Mouse (Mus musculus): ENCODE results near the gene Abo. TPM values are rescaled to one million over a fixed set of nuclear protein-coding genes. Genes with fewer than 3 reads are reported as not detected.
A peak's percentile ranks its signal among the peaks of the same experiment; 100 is the strongest.
"Not testable (repeated sequence)": the region's sequence is repeated elsewhere in the genome, so short reads cannot be mapped to it uniquely, and the experiment has no call there.

The Abo gene
- polyA plus RNA-seq, 1 experiment from 2014 or later = not detected

DNA sequence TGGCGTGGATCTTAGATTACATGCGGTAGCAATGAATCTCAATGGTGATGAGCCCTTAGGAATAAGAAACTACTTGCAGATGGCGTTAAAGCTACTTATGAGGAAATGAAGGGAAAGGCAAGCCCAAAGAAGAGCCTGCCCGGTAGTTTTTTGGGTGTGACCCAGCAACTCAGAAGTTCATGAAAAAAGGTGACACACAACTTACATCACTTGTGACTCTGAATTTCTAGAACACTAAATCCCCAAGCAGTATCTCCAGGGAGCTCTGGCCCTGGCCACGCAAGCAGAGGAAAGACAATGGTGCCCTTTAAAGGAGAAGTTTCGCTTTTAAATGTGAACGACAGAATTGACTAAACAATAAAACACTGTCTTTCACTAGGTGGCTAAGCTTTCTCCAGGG is 38.5 kb upstream of the Abo start:
- 10% methylated on average over 7 of the region's 7 CpGs for WGBS
- Histone ChIP-seq H3K4me2 (replicated peaks) (peak overlapping the region; percentile 77), H3K9me3 (replicated peaks) (no peaks in the 10 kb centered on the region), H3K9ac (peak overlapping the region; percentile 87), H3K4me1 (peaks cover 29% of the 10 kb centered on the region), H3K27me3 (no peaks in the 10 kb centered on the region), H3K4me3 (peak overlapping the region; percentile 84), H3K27ac (peak overlapping the region; percentile 91), H3K36me3 (peaks cover 47% of the 10 kb centered on the region)
- no peak for ATAC-seq (ENCODE audit: low FRiP score)

DNA sequence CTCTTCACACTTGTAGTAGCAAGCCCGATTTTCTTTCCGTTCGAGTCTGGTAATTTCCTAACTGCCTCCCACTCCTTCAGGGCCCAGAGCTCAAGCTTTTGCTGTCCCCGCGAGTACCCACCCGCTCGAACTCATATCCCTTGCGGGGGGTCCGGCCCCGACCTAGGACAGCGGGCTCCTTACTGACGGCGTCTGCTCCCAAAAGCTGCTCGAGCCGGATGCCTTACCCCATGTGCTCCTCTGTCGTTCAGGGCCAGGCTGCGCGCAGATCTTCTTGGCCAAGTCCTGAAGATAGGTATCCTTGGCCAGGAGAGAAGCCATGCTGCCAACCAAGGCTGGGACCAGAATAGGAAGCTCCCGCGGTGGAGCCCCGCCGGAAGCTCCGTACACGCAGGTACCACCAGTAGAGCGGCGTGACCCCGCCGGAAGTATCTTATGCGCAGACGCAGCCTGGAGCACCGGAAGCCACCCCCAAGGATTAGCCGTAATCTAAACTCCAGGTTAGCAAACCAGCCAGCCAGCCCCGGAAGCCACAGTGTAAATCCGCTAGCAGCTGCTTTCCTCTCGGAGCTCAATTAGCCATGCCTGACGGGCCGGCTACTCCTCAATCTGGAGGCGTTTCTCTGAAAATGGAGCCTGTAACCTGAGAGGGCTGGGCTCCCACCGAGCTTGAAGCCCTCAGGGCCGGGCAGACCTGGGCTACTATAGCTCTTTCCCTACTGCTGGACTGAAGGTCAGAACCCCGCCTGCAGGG is 37.9 kb upstream of the Abo start, which contains the start of gene Surf6:
Gene Surf6, minus strand, starts transcription at position 413 of the 754 bp plus-strand sequence.
- peaks cover 47% of the 10 kb centered on the region for H3K36me3 ChIP-seq
- WGBS = under 1% methylated on average over 41 of the region's 41 CpGs

DNA sequence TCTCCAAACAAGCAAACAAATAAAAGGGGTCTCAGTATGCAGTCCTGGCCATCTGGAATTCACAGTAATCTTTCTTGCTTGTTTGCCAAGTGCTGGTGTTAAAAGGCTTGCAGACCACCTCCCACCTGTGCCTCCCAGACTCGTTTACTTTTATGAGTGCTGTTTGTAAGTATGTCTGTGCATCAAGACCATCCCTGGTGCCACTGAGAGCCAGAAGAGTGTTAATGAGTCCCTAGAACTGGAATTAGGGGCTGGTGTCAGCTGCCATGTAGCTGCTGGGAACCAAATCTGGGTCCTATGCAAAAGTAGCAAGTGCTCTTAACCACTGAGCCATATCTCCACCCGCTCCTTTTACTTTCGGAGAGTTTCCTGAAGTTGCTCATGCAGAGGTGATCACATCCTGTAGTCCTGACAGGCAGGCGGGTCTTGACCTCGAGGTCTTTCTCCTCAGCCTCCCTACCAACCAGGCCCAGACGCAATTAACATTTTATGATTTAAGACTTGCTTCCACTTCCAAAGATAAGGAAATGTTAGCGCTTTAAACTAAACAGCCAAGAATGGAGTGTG is 37.1 kb upstream of the Abo start:
- Histone ChIP-seq H3K27ac (peak overlapping the region; percentile 91; the same call in 1 of the 2 replicates), H3K36me3 (peaks cover 48% of the 10 kb centered on the region), H3K4me3 (peak overlapping the region; percentile 84), H3K9ac (peak overlapping the region; percentile 87), H3K27me3 (no peaks in the 10 kb centered on the region), H3K4me2 (replicated peaks) (peak overlapping the region; percentile 77), H3K4me1 (peaks cover 26% of the 10 kb centered on the region), H3K9me3 (replicated peaks) (no peaks in the 10 kb centered on the region)
- 17% methylated on average over 7 of the region's 7 CpGs for whole genome bisulfite sequencing
- ATAC-seq (ENCODE audit: low FRiP score) = no peak

More for the DNA sequence above, 37.9 kb upstream of the Abo start, which contains the start of gene Surf6:
- Histone ChIP-seq H3K9me3 (replicated peaks) (no peaks in the 10 kb centered on the region), H3K27ac (peak within 1 kb of the TSS; percentile 91), H3K4me3 (peak within 1 kb of the TSS; percentile 84), H3K4me1 (peaks cover 26% of the 10 kb centered on the region), H3K27me3 (no peaks in the 10 kb centered on the region), H3K4me2 (replicated peaks) (peak within 1 kb of the TSS; percentile 77), H3K9ac (peak within 1 kb of the TSS; percentile 87)
- peak; percentile 94 for ATAC-seq (ENCODE audit: low FRiP score)

DNA sequence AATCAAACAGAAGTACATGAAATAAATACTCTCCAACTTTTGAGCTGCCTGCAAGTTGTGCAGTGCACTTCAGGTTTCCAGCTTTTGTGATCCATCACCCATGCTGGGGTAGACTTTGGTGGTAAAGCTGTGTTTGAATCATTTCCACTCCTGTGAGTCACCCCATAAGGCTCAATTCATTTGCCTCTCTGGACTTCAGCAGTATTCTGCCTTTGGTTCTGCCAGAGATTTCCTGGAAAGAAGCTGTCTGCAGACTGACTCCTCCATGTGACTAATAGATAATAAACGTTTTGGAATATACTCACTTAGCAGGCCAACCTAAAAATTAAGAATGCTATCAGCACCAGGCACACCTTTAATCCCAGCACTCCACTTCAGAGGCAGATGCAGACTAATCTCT is 36.0 kb upstream of the Abo start:
- ATAC-seq (ENCODE audit: low FRiP score) = no peak
- 87% methylated on average over 1 of the region's 1 CpGs for WGBS

DNA sequence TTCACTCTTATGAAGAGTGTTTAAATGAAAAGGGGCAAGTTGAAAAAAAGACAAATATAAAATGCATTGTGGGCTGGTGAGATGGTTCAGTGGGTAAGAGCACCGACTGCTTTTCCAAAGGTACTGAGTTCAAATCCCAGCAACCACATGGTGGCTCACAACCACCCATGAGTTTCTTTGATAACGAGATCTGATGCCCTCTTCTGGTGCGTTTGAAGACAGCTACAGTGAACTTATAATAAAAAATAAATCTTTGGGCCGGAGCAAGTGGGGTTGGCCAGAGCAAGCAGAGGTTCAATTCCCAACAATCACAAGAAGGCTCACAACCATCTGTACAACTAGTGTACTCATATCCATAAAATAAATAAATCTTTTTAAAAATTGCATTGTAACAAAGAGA is 31.1 kb upstream of the Abo start:
- H3K27ac ChIP-seq = no peak overlapping the region
- H3K4me1 ChIP-seq = peaks cover 3% of the 10 kb centered on the region
- no peaks in the 10 kb centered on the region for H3K27me3 ChIP-seq
- H3K4me3 ChIP-seq = no peak overlapping the region
- H3K4me2 ChIP-seq (replicated peaks) = no peak overlapping the region
- no peaks in the 10 kb centered on the region for H3K9me3 ChIP-seq (replicated peaks)
- H3K9ac ChIP-seq = no peak overlapping the region
- 92% methylated on average over 4 of the region's 4 CpGs for WGBS
- peaks cover 83% of the 10 kb centered on the region for H3K36me3 ChIP-seq
- no peak for ATAC-seq (ENCODE audit: low FRiP score)

More for the DNA sequence above, 36.0 kb upstream of the Abo start:
- Histone ChIP-seq H3K27ac (no peak overlapping the region), H3K27me3 (no peaks in the 10 kb centered on the region), H3K36me3 (peaks cover 49% of the 10 kb centered on the region), H3K9me3 (replicated peaks) (no peaks in the 10 kb centered on the region), H3K9ac (no peak overlapping the region), H3K4me3 (no peak overlapping the region), H3K4me1 (peaks cover 26% of the 10 kb centered on the region), H3K4me2 (replicated peaks) (no peak overlapping the region)

DNA sequence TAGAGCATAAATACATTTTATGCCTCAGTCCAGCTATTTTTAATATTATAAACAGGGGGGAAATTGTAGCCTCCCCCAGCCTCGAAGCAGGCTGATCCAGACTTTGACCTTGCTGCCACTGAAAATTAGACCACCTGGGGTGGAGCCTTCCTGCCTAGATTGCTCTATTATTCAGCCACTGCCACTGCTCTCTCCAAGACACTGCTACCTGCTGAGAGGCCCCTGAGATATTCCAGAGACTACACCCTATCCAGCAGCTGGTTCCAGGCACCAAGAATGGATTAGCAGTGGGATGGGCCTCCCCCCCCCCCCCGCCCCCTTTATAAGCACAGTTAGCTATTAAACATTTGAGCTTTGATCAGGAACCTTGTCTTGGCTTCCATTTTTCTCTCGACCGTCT is 21.4 kb upstream of the Abo start:
- not testable (repeated sequence) for H3K27me3 ChIP-seq; H3K4me3 ChIP-seq; H3K4me1 ChIP-seq; H3K9me3 ChIP-seq (replicated peaks); H3K9ac ChIP-seq; H3K27ac ChIP-seq; ATAC-seq (ENCODE audit: low FRiP score); H3K4me2 ChIP-seq (replicated peaks)
- H3K36me3 ChIP-seq = peaks cover 33% of the 10 kb centered on the region
- WGBS = 57% methylated on average over 4 of the region's 4 CpGs

DNA sequence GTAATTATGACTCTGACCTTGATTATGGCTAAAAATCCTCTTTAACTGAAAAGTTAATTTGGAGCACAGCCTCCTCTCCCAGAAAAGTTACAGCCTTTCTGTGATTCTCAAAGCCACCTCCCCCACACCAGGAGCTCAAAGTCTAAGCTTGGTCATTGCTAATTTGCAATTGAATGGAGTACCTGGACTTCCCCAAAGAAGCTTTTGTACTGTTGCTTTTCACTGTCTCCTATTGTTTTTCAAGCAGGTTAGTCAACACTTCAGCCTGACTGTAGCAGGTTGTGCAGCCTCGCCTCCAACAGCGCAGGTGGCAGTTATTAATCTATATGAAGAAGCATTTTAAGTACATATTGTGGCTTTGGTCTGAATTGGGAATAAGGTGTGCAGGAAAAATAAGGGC is 20.8 kb upstream of the Abo start:
- H3K4me1 ChIP-seq; H3K4me3 ChIP-seq; ATAC-seq (ENCODE audit: low FRiP score); H3K27me3 ChIP-seq; H3K9me3 ChIP-seq (replicated peaks); H3K9ac ChIP-seq; H3K4me2 ChIP-seq (replicated peaks); H3K27ac ChIP-seq: not testable (repeated sequence)
- peaks cover 28% of the 10 kb centered on the region for H3K36me3 ChIP-seq
- 79% methylated on average over 2 of the region's 2 CpGs for WGBS

DNA sequence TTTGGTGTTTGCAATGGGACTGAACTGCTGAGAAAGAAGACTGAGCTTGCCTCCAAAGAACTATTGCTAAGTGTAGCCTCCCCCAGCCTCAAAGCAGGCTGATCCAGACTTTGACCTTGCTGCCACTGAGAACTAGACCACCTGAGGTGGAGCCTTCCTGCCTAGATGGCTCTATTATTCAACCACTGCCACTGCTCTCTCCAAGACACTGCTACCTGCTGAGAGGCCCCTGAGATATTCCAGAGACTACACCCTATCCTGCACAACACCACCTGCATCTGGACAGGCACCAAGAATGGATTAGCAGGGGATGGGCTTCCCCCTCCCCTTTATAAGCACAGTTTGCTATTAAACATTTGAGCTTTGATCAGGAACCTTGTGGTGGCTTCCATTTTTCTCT is 13.8 kb upstream of the Abo start:
- Histone ChIP-seq H3K4me3 (no peak overlapping the region), H3K9ac (no peak overlapping the region), H3K27me3 (no peaks in the 10 kb centered on the region), H3K36me3 (no peaks in the 10 kb centered on the region), H3K27ac (no peak overlapping the region), H3K4me1 (no peaks in the 10 kb centered on the region), H3K4me2 (replicated peaks) (no peak overlapping the region), H3K9me3 (replicated peaks) (no peaks in the 10 kb centered on the region; the same call in 1 of the 2 replicates)
- no peak for ATAC-seq (ENCODE audit: low FRiP score)

DNA sequence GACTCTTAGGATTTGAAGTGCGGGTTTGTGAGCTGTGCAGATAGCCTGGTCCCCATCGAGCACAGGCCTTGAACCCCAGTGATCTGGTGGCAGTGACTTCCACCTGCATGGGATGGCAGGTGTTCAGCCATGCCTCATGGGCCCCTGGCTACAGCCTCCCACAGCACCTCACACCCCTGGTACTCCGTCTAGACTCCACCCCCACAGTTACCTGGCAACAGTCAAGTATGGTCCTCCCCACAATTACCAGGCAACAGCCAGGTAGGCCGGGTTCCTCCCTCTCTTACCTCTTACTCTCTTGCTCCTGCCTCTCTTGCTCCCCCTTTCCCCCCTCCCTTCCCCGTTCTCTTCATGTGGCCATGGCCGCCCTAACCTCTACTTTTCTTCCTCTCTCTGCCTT is 5.9 kb upstream of the Abo start:
- Histone ChIP-seq H3K4me1 (no peaks in the 10 kb centered on the region), H3K27me3 (no peaks in the 10 kb centered on the region), H3K9ac (no peak overlapping the region), H3K4me3 (no peak overlapping the region), H3K36me3 (no peaks in the 10 kb centered on the region), H3K4me2 (replicated peaks) (no peak overlapping the region), H3K9me3 (replicated peaks) (no peaks in the 10 kb centered on the region), H3K27ac (no peak overlapping the region)
- no peak for ATAC-seq (ENCODE audit: low FRiP score)
- 63% methylated on average over 6 of the region's 6 CpGs for WGBS

DNA sequence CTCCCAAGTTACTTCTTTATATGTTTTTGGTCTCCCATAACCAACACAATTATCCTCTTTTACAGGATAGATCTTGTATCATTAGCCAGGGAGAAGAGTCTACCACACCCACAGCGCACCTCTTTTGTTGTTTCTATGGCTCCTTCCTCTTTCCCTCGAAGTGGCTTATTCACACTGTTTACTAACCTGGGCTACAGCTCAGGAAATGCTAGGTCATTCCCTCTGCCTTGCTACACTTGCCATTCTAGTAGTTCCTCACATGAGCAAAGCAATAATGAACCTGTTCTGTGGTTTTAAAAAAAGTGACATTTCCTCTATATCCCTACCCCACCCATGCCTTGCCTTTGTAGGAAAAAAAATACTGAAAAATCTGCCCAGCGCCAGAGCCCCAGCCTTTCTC is 1.9 kb downstream of the Abo start:
- Histone ChIP-seq H3K36me3 (no peaks in the 10 kb centered on the region), H3K4me2 (replicated peaks) (no peak overlapping the region), H3K27me3 (no peaks in the 10 kb centered on the region), H3K9ac (no peak overlapping the region), H3K4me3 (no peak overlapping the region), H3K9me3 (replicated peaks) (no peaks in the 10 kb centered on the region), H3K27ac (no peak overlapping the region), H3K4me1 (no peaks in the 10 kb centered on the region)
- no peak for ATAC-seq (ENCODE audit: low FRiP score)
- WGBS = 69% methylated on average over 3 of the region's 3 CpGs

DNA sequence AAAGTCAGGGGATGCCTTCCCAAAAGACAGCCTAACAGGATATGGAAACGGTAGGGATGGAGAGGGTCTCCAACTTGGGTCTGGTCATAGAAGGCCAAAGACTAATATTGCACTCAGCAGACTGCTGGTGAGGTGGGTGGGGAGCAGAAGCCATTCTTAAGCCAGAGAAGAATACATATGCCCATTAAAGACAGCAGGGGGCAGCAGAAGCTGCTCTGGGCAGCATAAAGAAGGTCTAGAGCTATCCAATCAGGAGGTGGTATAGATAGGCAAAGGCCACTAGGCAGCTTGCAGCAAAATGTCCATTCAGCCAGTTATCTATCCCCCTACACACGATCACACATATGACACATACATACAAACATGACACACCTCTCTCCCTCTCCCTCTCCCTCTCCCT is 17.1 kb downstream of the Abo start:
- H3K4me3 ChIP-seq = no peak overlapping the region
- 47% methylated on average over 2 of the region's 2 CpGs for WGBS
- no peak for ATAC-seq (ENCODE audit: low FRiP score)
- H3K9ac ChIP-seq = no peak overlapping the region
- no peaks in the 10 kb centered on the region for H3K27me3 ChIP-seq
- H3K27ac ChIP-seq = no peak overlapping the region
- no peaks in the 10 kb centered on the region for H3K4me1 ChIP-seq
- no peaks in the 10 kb centered on the region for H3K36me3 ChIP-seq
- no peak overlapping the region for H3K4me2 ChIP-seq (replicated peaks)
- H3K9me3 ChIP-seq (replicated peaks) = peaks cover 6% of the 10 kb centered on the region

DNA sequence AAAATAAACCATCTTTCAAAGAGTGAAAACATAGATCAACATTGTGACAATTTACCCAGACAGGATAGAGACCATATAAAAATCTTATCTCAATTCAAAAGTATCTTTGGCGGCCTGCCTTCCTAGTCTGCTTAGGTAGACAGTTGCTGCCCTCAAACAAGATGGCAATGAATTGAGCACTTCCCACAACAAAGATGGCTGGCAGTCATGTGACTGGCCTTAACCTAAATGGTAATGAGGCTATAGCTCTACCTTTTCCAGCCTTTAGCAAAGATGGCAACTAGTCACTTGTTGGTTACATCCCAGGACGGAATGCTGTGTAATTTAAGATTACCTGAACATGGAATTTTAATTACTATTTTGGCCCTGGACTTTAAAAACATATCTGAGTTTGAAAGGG is 32.3 kb downstream of the Abo start:
- Histone ChIP-seq H3K36me3 (no peaks in the 10 kb centered on the region), H3K9me3 (replicated peaks) (no peaks in the 10 kb centered on the region), H3K9ac (no peak overlapping the region), H3K27me3 (no peaks in the 10 kb centered on the region), H3K4me1 (no peaks in the 10 kb centered on the region), H3K4me2 (replicated peaks) (no peak overlapping the region), H3K27ac (no peak overlapping the region), H3K4me3 (no peak overlapping the region)
- no peak for ATAC-seq (ENCODE audit: low FRiP score)
- WGBS = 88% methylated on average over 2 of the region's 2 CpGs

DNA sequence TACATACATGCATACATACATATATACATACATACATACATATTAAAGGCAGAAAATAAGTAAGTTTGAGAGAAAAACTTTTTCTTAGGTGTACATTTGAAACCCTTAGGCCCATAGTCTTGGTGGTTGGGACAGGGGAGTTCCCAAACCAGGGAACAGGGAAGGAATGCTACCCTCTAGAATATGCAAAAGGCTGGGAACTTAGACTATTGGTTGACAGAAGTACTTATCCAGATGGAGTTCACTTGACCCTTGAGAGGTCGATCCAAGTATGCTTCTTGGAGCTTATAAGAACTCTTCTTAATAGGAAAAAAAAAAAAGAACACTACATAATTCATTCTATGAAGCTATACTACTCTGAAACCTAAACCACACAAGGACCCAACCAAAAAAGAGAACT is 36.7 kb downstream of the Abo start:
- ATAC-seq (ENCODE audit: low FRiP score) = no peak

More for the DNA sequence above, 36.7 kb downstream of the Abo start:
- WGBS = 96% methylated on average over 1 of the region's 1 CpGs
- Histone ChIP-seq H3K4me1 (no peaks in the 10 kb centered on the region), H3K4me2 (replicated peaks) (no peak overlapping the region), H3K9ac (no peak overlapping the region), H3K9me3 (replicated peaks) (no peaks in the 10 kb centered on the region), H3K4me3 (no peak overlapping the region), H3K27ac (no peak overlapping the region), H3K36me3 (no peaks in the 10 kb centered on the region), H3K27me3 (no peaks in the 10 kb centered on the region)
